Mouse (Mus musculus): ENCODE measurements at regions not wholly inside any gene's neighbourhood (a gene's known extent, or its start where the extent isn't known, plus 50 kb on each side); places are given as distances from the start of the nearest gene placed in this dataset.

DNA sequence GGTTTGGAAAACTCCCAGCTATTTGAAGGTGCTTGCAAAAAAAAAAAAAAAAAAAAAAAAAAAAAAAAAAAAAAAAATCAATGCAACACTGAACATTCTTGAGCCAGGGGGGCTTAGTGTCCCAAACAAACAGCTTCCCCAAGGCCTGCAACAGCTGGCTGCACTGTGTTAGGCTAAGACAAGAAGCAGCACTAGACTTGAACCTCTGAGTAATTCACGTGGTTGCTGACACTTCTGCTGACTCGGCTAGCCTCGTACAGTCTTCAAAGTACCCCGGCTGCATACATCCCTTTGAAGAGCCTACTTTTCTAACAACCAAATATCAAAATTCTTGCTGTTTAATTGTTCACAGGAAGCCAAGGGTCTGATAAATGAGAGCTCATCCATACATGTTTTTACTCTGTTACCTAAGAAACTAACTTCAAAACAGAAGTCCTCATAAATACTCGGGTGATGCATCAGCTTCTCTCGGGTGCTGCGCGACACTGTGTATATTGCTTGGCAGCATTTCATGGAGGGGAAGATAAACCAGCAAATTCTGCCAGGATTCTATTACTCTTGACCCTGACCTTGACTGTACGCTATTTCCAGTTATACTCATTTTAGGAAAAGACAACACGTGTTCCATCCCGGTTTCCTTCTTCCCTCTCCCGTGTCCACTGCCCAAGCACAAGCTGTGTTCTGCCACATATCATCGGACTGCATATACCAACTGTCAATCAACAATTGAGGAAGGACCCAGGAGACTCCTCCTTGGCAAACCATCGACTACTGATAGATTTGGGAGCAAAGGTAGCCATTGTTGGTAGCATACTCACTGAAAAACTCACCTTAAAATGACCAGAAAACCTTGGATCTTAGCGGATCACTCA, 352.8 kb upstream of the Nt5c1b start:
- DNase-seq, result peak in 1 of 2 experiments; percentile 12
- intact Hi-C loops (cut with DNase I), result no loop called here

DNA sequence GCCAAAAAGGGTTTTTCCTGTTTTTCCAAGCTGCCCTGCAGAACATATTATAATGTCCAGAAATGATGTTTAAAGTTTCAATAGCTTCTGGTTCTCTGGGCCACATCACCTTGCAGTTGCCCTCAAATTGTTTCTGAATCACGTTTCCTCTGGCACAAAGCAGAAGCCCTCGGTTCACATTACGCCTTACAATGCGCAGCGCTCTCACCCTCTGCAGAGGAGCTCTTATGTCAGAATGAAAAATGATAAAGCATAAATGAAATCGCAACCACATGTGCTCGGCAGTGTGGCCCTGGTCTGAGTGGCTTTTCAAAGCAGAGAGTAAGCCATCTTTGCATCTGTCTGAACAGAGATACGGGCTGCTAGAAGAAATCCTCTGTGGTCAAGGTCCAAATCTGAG, 334.3 kb upstream of the Nt5c1b start:
- DNase-seq, result no peak
- intact Hi-C loops (cut with DNase I), result no loop called here

DNA sequence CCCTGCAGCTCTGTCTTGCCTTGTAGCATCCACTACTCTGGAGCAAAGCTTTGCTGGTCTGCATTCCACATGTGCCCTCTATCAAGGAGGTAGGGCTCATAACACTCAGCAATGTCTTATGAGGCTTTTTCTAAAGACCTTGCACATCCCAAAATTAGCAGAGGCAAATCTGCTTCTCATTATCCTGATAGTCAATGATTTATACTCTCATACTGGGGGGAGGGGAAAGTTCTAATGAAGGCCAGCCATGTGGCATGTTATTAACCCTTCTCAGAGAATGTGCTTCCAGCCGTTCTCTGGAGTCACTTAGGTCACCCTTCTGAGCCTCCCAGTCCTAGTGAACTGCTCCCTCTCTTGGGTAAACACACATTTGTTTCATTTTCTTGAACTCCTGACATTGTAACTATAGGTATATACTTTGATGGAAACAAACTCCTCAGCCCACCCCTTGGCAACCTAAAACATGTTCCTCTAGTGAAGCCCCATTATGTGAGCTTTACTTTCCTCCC, 307.7 kb upstream of the Nt5c1b start:
- no peak for DNase-seq
- intact Hi-C loops (cut with DNase I), result no loop called here

DNA sequence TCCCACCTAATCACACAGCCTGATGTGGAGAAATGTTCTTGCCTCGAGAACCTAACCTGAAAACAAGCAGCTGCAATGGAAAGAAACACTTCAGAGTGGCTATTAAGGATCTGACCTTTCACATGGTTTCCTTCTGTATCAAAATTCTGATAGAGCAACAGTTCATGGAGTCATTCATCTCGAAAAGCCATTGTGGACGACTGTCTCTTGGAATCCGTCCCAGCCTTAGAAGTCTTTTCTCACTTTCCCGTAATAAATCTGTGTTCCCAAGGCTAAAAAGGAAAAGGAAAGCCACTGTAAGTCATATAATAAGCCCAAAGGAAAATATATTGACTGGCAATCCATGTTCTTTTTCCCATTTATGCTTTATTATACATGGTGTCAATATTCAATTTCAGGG, 291.4 kb upstream of the Nt5c1b start:
- DNase-seq, result no peak
- intact Hi-C loops (cut with DNase I), result no loop called here

DNA sequence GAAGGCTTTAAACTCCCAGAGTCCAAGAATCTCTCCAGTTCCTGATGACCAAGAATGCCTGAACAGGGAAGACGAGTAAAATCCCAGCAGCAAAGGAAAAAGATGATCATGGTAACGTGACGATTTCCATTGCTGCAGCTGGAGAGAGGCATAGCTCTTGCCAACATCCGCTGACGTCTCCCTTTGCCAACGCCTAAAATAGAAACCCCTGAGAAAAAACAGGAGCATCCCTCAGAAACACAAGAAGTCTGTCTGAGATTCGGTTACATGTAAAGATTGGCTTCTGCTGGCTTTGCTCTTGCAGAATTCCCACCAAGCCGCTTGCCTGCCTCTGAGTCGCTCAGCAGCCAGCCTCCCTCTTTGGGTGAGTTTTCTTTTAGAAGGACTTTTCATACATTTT, 290.3 kb upstream of the Nt5c1b start:
- peak; percentile 24 to 33 for DNase-seq
- intact Hi-C loops (cut with DNase I), result no loop called here

DNA sequence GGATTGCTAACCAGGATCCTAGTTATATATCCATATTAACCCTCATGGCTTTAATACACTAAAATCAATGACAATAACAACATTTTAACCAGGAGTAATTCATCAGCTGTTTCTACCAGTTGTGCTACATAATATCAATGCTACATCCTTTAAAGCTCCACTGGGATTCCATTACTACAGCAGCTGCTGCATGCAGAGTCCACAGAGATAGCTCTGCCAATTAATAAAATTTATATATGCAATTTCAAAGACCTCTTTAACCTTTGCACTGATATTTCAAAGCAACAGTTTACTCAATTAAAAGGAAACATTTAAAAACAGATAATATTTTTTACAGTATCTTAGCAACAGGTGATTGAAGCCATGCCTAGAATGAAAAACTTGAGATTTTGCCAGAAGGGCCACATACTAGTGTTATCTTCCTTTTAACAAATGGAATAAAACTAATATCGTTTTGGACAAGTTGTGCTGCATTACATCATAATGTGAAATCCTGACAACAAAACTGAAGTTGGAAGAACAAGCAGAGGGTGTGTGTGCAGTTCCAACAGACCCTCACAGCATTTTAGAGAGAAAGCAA, 256.8 kb upstream of the Nt5c1b start:
- DNase-seq, result peak; percentile 13 to 16
- intact Hi-C loops (cut with DNase I), result no loop called here

DNA sequence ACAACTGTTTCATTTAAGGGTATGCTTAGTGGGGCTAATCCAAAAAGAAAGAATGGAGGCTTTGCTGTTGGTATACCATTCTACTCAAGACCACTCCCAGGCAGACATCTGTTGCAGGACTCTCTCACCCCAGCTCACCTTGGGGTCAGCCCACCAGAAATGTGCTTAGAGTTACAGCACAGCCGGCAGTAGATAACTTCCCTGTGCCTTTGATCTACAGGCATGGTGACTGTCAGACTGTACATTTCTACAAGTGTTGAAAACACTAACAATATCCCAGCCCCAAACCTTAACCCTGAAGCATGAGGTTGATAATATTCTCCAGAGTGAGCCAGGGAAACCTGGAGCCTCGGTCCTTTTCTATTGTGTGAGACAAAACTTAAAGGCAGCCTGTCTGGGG, 247.7 kb upstream of the Nt5c1b start:
- no peak for DNase-seq
- intact Hi-C loops (cut with DNase I), result no loop called here

DNA sequence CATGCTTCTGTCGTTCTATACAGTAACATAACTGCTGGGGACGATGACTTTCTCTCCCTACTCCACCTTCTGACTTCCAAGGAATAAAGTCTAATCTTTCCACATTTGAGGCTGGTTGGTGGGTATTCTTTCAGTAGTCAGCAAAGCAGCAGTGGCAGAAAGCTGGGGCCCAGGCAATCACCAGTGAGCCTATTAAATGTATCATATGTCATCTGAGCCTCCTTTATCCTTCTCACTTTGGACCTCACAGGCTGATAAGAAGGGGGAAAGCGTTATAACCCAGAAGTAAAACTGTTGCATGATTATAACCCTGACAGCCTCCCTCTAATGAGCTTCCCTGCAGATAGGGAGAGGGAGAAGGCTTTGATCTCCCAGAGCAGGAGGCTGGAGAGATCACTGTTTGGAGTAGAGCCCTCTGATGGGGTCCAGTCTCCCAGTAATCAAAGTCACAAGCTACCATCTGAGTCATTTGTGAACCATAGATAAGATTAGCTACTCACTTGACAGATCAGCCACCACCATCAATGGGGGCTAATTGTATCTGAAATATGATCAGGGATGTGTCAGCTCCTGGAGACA, 241.7 kb upstream of the Nt5c1b start:
- DNase-seq, result no peak
- intact Hi-C loops (cut with DNase I), result no loop called here

DNA sequence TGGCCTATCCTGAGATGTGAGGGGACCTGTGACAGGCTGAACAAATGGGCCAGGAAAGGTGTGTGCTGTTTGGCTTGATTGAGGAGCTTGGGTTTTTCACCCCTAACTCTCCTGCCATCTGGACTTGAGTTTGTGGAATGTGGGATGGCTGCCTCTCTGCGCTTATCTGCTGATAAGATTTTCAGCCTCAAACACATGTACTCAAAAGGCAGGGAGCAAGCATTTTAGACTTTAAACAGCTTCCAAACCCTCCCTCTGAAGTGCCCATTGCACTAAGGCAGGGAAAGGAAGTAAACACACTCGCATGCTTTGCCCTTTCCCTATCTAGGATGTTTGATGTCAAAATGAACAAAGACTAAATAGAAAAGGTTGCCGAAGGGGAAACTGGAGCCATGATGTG, 235.6 kb upstream of the Nt5c1b start:
- no peak for DNase-seq
- intact Hi-C loops (cut with DNase I), result no loop called here

DNA sequence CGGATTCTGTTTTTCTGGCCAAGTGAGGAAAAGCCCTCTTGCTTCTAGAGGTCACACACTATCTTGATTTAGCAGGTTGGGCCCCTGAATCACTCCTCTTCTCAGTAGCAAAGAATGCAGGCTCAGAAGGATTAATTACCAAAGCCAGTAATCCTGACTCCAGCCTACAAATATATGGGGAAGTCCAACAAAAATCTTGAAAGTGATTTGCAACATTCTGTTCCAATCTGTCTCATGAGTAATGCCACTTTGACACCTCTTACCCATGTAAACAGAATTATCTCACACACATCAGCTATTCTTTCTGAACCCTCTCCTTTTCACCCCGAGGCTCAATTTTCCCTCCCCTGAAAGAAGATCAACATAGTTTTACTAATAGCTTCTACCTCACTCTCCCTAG, 233.9 kb upstream of the Nt5c1b start:
- DNase-seq, result no peak
- intact Hi-C loops (cut with DNase I), result no loop called here

DNA sequence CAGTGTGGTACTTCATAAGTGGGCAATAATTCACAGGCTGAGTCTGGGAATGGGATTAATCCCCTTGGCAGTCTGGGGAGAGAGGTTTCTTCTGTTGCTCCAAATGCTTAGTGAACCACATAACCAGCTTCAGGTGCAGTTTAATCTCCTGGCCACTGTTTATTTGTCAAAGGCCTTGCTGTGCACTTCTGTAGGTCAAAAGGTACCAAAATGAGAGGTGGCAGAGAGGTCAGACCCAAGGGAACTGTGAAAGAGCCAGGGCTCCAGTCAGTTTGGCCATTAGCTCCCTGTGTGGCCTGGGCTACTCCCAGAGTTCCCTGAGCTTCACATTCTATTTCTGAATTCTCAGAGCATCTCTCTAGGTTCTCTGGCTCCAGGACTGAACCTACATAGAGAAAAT, 229.6 kb upstream of the Nt5c1b start:
- intact Hi-C loops (cut with DNase I), result no loop called here
- DNase-seq, result no peak

DNA sequence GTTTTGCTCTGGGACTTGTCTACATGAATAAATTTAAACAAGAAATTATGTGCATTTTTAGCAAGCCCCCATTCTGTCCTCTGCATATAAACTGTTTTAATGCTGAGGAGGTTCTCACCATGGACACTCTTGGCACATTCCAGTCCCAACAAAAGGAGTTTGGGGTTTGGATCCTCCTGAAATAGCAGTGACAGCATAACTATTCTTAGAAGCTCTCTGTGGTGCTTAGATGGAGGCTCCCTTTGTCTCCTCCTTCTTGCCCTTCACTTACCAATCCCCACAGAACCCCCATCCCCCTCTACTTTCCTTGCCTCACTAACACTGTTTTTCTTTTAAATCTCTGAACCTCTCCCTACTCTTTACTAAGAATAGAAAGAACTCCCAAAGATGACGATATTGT, 208.9 kb upstream of the Nt5c1b start:
- no peak for DNase-seq
- intact Hi-C loops (cut with DNase I), result no loop called here

DNA sequence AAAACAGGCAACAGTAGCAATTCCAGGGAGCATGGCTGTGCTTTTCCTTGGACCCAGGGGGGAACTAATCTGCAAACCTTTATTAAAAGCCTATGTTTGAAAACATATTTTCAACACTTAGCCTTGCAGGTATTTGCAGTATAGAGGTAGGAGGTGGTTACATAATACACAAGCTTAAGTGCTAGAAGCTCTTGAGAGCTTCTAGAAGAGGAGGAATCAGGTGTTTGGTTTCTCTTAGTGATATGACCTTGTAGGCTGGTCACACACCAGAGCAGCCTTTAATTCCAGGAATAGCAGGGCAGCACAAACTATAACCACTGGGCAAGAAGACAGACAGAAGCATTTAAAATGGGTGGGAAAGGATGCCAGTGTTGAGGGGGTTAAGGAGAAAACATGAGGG, 201.7 kb upstream of the Nt5c1b start:
- intact Hi-C loops (cut with DNase I), result no loop called here
- no peak for DNase-seq

DNA sequence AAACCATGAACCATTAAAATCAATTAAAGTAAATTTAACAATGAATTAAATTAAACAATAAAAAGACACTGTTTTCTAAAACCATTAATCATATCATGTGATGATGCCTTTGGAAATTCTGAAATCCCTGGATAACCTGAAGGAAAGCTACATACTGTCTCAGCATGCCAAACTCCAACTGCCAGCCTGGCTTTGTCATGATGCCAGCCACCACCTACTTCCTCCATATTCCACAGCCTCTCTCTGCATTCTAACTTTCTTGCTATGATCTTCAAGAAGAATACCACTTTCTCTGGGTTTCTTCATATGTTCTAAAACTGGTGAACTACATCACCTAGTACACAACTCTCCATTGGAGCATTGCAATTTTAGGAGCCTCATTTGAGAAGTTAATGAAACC, 201.2 kb upstream of the Nt5c1b start:
- intact Hi-C loops (cut with DNase I), result no loop called here
- DNase-seq, result no peak

DNA sequence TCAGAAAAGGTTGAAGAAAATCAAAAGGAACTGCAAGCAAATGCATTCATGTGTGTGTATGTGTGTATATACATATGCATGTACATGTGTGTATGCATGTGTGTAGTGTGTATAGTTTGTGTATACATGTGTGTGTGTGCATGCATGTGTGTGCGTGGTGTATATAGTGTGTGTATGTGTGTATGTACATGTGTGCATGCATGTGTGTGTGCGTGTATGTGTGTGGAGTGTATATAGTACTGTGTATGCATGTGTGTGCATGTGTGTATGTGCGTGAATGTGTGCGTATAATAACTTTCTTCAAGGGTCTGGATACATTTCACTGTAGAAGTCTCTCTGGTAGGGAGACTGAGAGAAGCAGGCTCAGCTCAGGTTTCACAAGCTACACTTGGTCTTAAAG, 191.1 kb upstream of the Nt5c1b start:
- no peak for DNase-seq
- intact Hi-C loops (cut with DNase I), result no loop called here

DNA sequence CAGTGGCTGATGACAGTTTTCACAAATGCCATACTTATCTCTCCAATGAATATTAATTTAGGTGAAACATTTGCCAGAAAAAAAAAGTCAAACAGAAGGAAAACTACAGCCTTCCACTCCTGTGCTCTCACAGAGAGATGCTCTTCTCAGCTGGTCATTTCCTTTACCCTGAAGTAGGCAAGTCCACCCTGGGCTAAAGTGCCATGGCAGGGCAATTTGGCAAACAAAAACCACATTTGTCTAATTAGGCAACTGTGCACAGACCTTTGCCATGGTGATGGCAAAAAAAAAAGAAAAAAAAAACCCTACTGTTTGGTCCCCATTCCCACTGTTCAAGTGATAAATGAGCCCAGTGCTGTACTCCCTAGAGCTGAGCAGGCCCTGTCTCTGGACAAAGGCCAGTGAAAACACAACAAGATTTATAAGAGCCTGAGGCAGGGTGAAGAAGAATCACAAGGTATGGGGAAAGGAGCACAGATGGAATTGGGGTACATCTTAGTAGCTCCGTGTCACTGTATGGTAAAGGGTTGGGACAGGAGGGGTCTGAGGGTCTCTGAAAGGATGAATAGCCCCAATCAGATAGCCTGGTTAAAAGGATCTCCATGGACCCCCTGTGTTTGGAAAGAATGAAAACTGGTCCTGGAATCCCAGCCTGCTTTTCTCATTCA, 190.5 kb upstream of the Nt5c1b start:
- intact Hi-C loops (cut with DNase I), result no loop called here
- DNase-seq, result no peak

DNA sequence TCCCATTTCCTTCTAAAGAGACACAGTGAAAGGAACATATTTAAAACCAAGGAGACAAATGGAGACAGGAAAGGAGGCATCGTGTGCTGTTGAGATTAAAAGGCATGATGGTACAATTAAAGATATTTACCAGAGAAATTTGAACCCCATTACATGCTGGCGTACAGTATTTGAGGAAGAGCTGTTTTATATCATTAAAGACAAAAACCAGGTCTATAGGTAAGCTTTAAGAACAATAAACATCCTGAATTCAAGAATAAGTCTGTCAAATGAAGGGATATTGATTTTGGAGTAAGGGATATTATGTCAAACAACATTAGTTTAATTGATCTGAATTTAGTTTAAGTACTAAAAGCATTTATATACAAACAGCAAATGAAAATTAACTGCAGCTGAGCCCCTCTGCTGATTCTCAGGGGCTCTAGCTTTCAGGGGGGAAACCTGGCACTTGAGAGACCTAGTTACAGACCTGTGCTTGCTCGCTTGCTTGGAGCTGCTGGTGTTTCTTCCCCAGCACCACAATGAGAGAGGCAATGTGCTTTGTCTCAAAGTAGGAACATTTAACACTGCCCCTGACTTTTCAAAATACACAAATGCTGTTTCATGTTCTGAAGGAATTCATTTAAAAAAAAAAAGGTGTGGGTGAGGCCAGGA, 189.8 kb upstream of the Nt5c1b start:
- intact Hi-C loops (cut with DNase I), result no loop called here
- DNase-seq, result no peak

DNA sequence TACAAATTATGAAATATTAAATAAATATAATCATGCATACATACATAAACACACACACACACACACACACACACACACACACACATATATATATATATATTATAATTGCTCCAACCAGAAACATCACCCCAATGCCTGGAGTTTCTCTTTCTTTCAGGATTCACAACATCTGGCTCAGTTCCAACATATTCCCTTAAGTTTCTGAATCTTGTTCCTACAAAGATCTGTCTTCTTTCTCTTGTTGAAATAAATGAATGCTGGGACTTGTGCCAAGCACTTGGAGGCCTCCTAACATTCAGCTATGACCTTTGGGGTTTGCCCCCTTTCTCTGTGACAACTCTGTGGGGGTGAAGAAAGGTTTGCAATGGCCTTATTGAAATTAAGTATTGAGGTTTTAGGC, 187.2 kb upstream of the Nt5c1b start:
- DNase-seq, result no peak
- intact Hi-C loops (cut with DNase I), result no loop called here

DNA sequence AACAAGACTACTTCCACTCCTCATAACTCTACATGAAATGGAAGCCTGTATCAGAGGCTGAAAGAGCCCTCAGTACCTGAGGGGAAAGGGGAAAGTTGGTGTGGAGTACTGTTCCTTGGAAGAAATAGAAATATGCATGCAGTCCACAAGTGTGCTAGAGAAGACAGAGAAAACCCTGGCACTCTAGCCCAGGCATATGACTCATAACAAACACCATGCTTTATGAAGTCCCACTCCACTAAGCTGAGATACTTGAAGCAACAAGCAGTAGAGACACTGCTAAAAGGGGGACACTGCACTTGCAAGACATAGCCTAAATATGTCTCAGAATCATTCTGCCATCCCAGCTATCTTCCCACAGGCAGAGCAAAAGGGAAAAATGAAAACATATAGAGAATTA, 183.2 kb upstream of the Nt5c1b start:
- DNase-seq, result no peak
- intact Hi-C loops (cut with DNase I), result no loop called here

DNA sequence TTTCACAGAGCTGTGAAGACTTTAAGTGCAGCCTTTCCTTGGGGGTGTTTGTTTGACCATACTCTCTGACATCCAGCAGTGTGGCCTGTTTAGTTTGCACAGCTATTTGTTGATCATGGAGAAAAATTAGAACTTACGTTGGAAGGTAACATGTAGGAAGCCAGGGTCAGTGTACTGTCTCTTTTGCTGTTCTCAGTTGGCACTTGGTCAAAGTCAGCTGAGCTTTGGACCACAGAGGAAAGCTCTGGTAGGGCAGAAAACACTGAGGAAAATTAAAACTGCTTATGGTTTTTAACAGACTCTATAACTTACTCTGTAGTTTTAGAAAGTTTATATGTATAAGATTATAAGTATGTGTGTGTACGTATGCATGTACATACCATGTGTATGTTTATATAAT, 180.0 kb upstream of the Nt5c1b start:
- DNase-seq, result no peak

DNA sequence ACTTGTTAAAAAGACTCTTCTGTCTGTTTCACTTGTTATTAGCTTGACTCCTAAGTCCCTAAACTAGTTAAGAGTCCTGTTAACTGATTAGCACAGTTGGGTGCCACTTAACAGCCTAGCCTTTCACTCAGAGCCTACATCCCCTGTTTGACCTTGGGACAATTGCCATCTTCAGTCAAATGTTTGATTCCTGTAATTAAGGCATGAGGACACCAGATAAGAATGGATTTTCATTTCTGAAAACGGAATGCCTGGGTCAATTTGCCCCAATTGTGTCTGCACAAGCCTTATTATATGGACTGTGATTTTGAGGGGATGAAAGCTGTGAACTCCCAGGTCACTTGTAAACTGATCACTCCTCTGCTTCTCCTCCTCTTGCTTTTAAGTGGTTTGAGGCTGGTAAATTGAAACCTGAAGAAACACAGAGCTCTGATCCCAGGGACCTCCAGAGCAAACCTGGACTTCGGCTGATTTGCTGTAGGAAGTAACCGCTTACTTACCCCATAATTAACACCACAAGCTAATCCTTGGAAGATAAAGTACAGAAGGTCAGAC, 171.8 kb upstream of the Nt5c1b start:
- no peak for DNase-seq
- intact Hi-C loops (cut with DNase I), result no loop called here

More for the DNA sequence above, 180.0 kb upstream of the Nt5c1b start:
- intact Hi-C loops (cut with DNase I), result no loop called here

Data from heart, postnatal 10 days (tissue).